Mouse (Mus musculus) hindbrain, embryonic 16.5 days (tissue): ENCODE measurements around the gene Srrm3. TPM values are rescaled to one million over a fixed set of nuclear protein-coding genes. Genes with fewer than 3 reads are reported as not detected.
A peak's percentile ranks its signal among the peaks of the same experiment; 100 is the strongest.

Experiments used
- ATAC-seq: fragments of 200-750 bp; cut with Nextera tagmentation; 2 replicates; pipeline ENCODE4 v1.8.0; 2017; ENCODE audit warnings: moderate TSS enrichment, moderate library complexity
- H3K27ac ChIP-seq: fragments of 300-500 bp; sonication (generic); 2 replicates; pipeline ENCODE4 v1.5.1; 2014; ENCODE audit warnings: low read depth, mild to moderate bottlenecking, control low read depth, low read length, moderate library complexity
- H3K27me3 ChIP-seq: fragments of 300-500 bp; sonication (generic); replicated peaks from 2 replicates; pipeline ENCODE4 v1.6.1; 2014; ENCODE audit warnings: low read length; ENCODE audit not compliant: control insufficient read depth, insufficient read depth
- H3K36me3 ChIP-seq: fragments of 300-500 bp; sonication (generic); 2 replicates; pipeline ENCODE4 v1.6.1; 2014; ENCODE audit warnings: mild to moderate bottlenecking, low read length, moderate library complexity, mixed read lengths; ENCODE audit not compliant: control insufficient read depth, insufficient read depth
- H3K4me1 ChIP-seq: fragments of 300-500 bp; sonication (generic); 2 replicates; pipeline ENCODE4 v1.6.1; 2014; ENCODE audit warnings: low read depth, low read length; ENCODE audit not compliant: control insufficient read depth, insufficient read depth
- H3K4me2 ChIP-seq: fragments of 300-500 bp; sonication (generic); 2 replicates; pipeline ENCODE4 v1.6.1; 2014; ENCODE audit warnings: mild to moderate bottlenecking, low read length, control low read depth, moderate library complexity
- H3K4me3 ChIP-seq: fragments of 300-500 bp; sonication (generic); 2 replicates; pipeline ENCODE4 v1.5.1; 2014; ENCODE audit warnings: mild to moderate bottlenecking, low read length, control low read depth, moderate library complexity
- H3K9ac ChIP-seq: fragments of 300-500 bp; sonication (generic); 2 replicates; pipeline ENCODE4 v1.6.1; 2014; ENCODE audit warnings: low read depth, mild to moderate bottlenecking, control low read depth, low read length, moderate library complexity
- H3K9me3 ChIP-seq: fragments of 300-500 bp; sonication (generic); 2 replicates; pipeline ENCODE4 v1.6.1; 2014; ENCODE audit warnings: mild to moderate bottlenecking, low read length, moderate library complexity; ENCODE audit not compliant: control insufficient read depth
- WGBS: fragments of 180-500 bp; shearing (Covaris S2); extraction: QIAGEN DNeasy Blood & Tissue Kit; methylation state at CpG from one replicate; pipeline ENCODE4 v1.1.7; 2014; 5-methylcytosine and 5-hydroxymethylcytosine counted together
- polyA plus RNA-seq: library from polyadenylated mRNA; unstranded; fragments of >200 nt; fragmentation: Nextera tagmentation; extraction: Ambion mirVana; gene quantifications from 2 replicates; pipeline ENCODE4 v1.2.1, GENCODE M21; 2015

The Srrm3 gene
- polyA plus RNA-seq, 1 experiment from 2014 or later = 65.9 TPM

GRCm38 (mm10) chr5:135851481-135851880 is 44.8 kb downstream of the Srrm3 start:
- Histone ChIP-seq H3K9ac (no peak overlapping the region; the same call in 1 of the 2 replicates), H3K4me3 (no peak overlapping the region), H3K4me2 (no peak overlapping the region), H3K27me3 (peaks cover 9% of the 10 kb centered on the region), H3K27ac (peak overlapping the region; percentile 78), H3K4me1 (peaks cover 22% of the 10 kb centered on the region), H3K36me3 (peaks cover 3% of the 10 kb centered on the region), H3K9me3 (no peaks in the 10 kb centered on the region)
- 4% methylated on average over 14 of the region's 14 CpGs for WGBS
- ATAC-seq = no peak

DNA sequence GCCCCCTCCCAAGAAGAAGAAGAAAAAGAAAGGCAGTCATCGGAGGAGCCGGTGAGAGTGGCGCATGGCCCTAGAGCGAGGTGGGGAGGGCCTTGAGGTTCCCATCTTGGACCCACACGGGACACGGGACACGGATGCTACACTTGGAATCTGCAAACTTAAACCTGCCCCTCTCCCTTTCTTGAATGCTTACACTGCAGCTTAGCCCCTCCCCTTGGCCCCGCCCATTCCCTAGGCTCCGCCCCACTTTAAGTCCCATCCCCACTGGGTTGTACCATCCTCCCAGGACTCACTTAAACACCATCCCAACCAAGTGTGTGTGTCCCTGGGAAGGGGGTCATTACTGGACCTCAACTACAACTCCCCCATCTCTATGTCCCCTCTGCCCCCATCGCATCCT is 45.7 kb downstream of the Srrm3 start:
- H3K27me3 ChIP-seq = peaks cover 13% of the 10 kb centered on the region
- H3K9ac ChIP-seq = no peak overlapping the region; the same call in 1 of the 2 replicates
- peaks cover 26% of the 10 kb centered on the region for H3K4me1 ChIP-seq
- no peak overlapping the region for H3K27ac ChIP-seq
- H3K36me3 ChIP-seq = no peaks in the 10 kb centered on the region; the same call in 1 of the 2 replicates
- no peak overlapping the region for H3K4me3 ChIP-seq
- no peaks in the 10 kb centered on the region for H3K9me3 ChIP-seq
- ATAC-seq = no peak
- H3K4me2 ChIP-seq = no peak overlapping the region; the same call in 1 of the 2 replicates
- WGBS = 4% methylated on average over 10 of the region's 10 CpGs

DNA sequence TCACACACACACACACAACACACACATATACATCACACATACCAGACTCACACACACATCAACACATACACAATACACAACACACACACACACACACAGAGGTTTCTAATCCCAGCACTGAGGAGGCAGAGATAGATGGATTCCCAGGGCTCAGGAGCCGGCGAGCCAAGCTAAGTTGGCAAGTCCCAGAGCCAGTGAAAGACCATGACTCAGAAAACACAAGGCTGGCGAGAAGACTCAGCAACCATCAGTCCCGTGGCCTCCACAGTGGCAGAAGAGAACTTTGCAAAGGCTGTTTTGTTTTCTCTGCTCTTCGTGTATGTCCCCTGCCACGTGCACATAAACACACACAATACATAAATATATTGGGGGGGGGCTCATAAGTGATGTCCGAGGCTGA is 47.0 kb downstream of the Srrm3 start:
- H3K36me3 ChIP-seq = no peaks in the 10 kb centered on the region; the same call in 1 of the 2 replicates
- no peak overlapping the region for H3K4me2 ChIP-seq
- no peak for ATAC-seq
- no peak overlapping the region for H3K27ac ChIP-seq
- H3K4me1 ChIP-seq = peaks cover 26% of the 10 kb centered on the region
- H3K4me3 ChIP-seq = no peak overlapping the region
- H3K9ac ChIP-seq = no peak overlapping the region
- WGBS = 49% methylated on average over 7 of the region's 7 CpGs
- peaks cover 18% of the 10 kb centered on the region for H3K27me3 ChIP-seq
- H3K9me3 ChIP-seq = no peaks in the 10 kb centered on the region

DNA sequence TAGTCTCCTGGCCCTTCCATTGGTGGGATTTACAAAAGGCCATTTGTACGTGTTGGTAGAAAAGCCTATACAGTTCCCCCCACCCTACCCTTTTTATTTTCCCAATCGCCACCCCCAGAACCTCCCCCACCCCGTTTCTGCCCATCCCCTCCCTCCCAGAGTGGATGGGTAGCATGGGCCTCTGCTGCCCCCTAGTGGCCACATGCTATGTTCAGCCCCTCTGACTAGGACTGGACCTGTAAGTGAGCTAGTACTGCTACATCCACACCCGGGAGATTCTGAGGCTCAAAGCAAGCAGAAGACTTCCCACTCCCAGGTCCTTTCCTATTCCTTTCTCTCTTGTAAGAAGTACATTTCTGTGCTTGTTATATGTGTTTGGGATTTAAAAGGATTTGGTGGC is 48.5 kb downstream of the Srrm3 start:
- Histone ChIP-seq H3K9ac (no peak overlapping the region), H3K27ac (no peak overlapping the region), H3K4me3 (no peak overlapping the region), H3K9me3 (no peaks in the 10 kb centered on the region), H3K36me3 (no peaks in the 10 kb centered on the region; the same call in 1 of the 2 replicates), H3K4me2 (no peak overlapping the region), H3K4me1 (peaks cover 21% of the 10 kb centered on the region), H3K27me3 (peaks cover 18% of the 10 kb centered on the region)
- 0% methylated on average over 4 of the region's 4 CpGs for WGBS
- ATAC-seq = peak; percentile 64

GRCm38 (mm10) chr5:135866662-135867061 is 60.0 kb downstream of the Srrm3 start:
- no peaks in the 10 kb centered on the region for H3K36me3 ChIP-seq
- H3K27ac ChIP-seq = no peak overlapping the region
- 49% methylated on average over 8 of the region's 8 CpGs for WGBS
- ATAC-seq = no peak
- H3K4me2 ChIP-seq = no peak overlapping the region
- H3K4me1 ChIP-seq = peaks cover 11% of the 10 kb centered on the region
- H3K9ac ChIP-seq = no peak overlapping the region
- H3K4me3 ChIP-seq = no peak overlapping the region
- no peaks in the 10 kb centered on the region for H3K9me3 ChIP-seq
- peaks cover 3% of the 10 kb centered on the region; the same call in 1 of the 2 replicates for H3K27me3 ChIP-seq

- peaks cover 3% of the 10 kb centered on the region; the same call in 1 of the 2 replicates for H3K27me3 ChIP-seq
- WGBS = 1% methylated on average over 89 of the region's 89 CpGs
- H3K9me3 ChIP-seq = no peaks in the 10 kb centered on the region
- peak overlapping the region; percentile 76 for H3K9ac ChIP-seq
- peaks cover 11% of the 10 kb centered on the region for H3K4me1 ChIP-seq
- peak overlapping the region; percentile 50 for H3K4me3 ChIP-seq
- ATAC-seq = peak; percentile 63
- H3K36me3 ChIP-seq = no peaks in the 10 kb centered on the region
- peak overlapping the region; percentile 80 for H3K4me2 ChIP-seq
- H3K27ac ChIP-seq = peak overlapping the region; percentile 56
Measured at GRCm38 (mm10) chr5:135867637-135868593, 61.2 kb downstream of the Srrm3 start.

GRCm38 (mm10) chr5:135868653-135869052 is 62.0 kb downstream of the Srrm3 start:
- no peak for ATAC-seq
- H3K27ac ChIP-seq = peak overlapping the region; percentile 54; the same call in 1 of the 2 replicates
- peak overlapping the region; percentile 50 for H3K4me3 ChIP-seq
- no peaks in the 10 kb centered on the region for H3K36me3 ChIP-seq
- no peaks in the 10 kb centered on the region for H3K9me3 ChIP-seq
- H3K27me3 ChIP-seq = peaks cover 3% of the 10 kb centered on the region; the same call in 1 of the 2 replicates
- peak overlapping the region; percentile 80 for H3K4me2 ChIP-seq
- 6% methylated on average over 27 of the region's 27 CpGs for WGBS
- peak overlapping the region; percentile 76 for H3K9ac ChIP-seq
- H3K4me1 ChIP-seq = peaks cover 11% of the 10 kb centered on the region

DNA sequence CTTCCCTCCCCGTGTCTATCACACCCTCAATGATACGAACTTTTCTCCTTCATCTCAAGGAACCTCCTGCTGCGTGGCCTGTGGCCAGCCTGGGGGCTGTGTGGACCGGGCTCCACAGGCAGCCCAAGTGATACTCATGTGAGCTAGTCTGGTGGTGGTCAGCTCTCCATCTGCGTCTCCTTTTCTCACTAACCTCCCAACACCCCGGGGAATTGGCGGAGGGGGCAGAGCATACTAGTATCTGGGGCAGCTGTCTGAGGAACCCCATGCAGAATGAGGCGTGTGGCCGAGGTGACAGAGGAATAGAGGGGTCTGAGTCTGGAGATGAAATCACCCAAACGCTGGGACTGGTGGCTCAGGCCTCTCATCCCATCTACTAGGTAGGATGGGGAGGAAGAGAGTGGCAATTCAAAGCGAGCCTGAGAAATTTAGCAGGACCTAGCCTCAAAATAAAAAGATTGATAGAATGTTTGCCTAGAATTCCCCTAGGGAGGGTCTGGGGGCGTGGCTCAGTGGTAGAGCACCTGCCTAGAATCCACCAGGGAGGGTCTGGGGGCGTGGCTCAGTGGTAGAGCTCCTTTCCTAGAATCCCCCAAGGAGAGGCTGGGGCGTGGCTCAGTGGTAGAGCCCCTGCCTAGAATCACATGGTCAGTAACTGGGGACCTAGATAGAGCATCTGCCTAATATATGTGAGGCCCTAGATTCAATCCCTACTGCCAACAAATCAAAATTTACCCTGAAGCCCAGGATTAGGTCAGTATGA is 63.2 kb downstream of the Srrm3 start:
- no peaks in the 10 kb centered on the region for H3K36me3 ChIP-seq
- peaks cover 3% of the 10 kb centered on the region; the same call in 1 of the 2 replicates for H3K27me3 ChIP-seq
- no peak overlapping the region; the same call in 1 of the 2 replicates for H3K9ac ChIP-seq
- no peaks in the 10 kb centered on the region for H3K9me3 ChIP-seq
- H3K4me1 ChIP-seq = peaks cover 11% of the 10 kb centered on the region
- WGBS = 63% methylated on average over 14 of the region's 14 CpGs
- no peak overlapping the region for H3K27ac ChIP-seq
- no peak overlapping the region; the same call in 1 of the 2 replicates for H3K4me3 ChIP-seq
- H3K4me2 ChIP-seq = peak overlapping the region; percentile 80
- no peak for ATAC-seq
